11 mouse cellular contexts compared by ENCODE assay signal in genomic region chr12:29629875-29630538, GRCm38 (mm10).
DNase-seq lines count a peak whose midpoint lies in the region; ATAC-seq and TF ChIP-seq lines count a peak whose summit lies in the region.
"Had no signal": no experiment of that assay in that cellular context is flagged by ENCODE, and none has a peak within 500 bp of the region (broad histone marks: within the 10 kb centered on the region; RNA-seq: fewer than 3 reads in every experiment).

No protein-coding gene starts in this region.

- H3K4me2 ChIP-seq in forebrain, embryonic 12.5 days = 0 out of 2 replicates have a peak overlapping the region, but pooled peaks have one; percentile 1
- H3K4me2 ChIP-seq in hindbrain, embryonic 14.5 days (replicated peaks) = no peak overlapping the region
- no peak overlapping the region for H3K4me2 ChIP-seq in neural tube, embryonic 14.5 days (ENCODE audit: low read depth, low read length)
- H3K4me2 ChIP-seq: liver, embryonic 11.5 days had no signal

- ATAC-seq in forebrain, embryonic 12.5 days (ENCODE audit: low FRiP score) = peak; percentile 90
- peak; percentile 46; the same call in 1 of the 2 replicates for ATAC-seq in hindbrain, embryonic 14.5 days (ENCODE audit: low FRiP score)
- ATAC-seq in neural tube, embryonic 14.5 days (ENCODE audit: low read depth) = peak; percentile 52

- H3K27me3 ChIP-seq in forebrain, embryonic 12.5 days = no peaks in the 10 kb centered on the region
- no peaks in the 10 kb centered on the region for H3K27me3 ChIP-seq in hindbrain, embryonic 14.5 days (ENCODE audit: control insufficient read depth, insufficient read depth, low read length)
- no peaks in the 10 kb centered on the region for H3K27me3 ChIP-seq in neural tube, embryonic 14.5 days (ENCODE audit: control insufficient read depth, insufficient read depth, low read length)
- H3K27me3 ChIP-seq in thymus, adult 2 months (ENCODE audit: control insufficient read depth, insufficient read depth, low read length) = no peaks in the 10 kb centered on the region
- H3K27me3 ChIP-seq: megakaryocyte, embryonic 14.5 days had no signal

- peak overlapping the region; percentile 41 for H3K27ac ChIP-seq in left cerebral cortex, adult 2 months
- H3K27ac ChIP-seq in forebrain, embryonic 12.5 days = peak overlapping the region; percentile 88
- peak overlapping the region; percentile 83 for H3K27ac ChIP-seq in hindbrain, embryonic 14.5 days
- peak overlapping the region; percentile 72 for H3K27ac ChIP-seq in neural tube, embryonic 14.5 days (ENCODE audit: low read depth, low read length)
- H3K27ac ChIP-seq in thymus, adult 2 months (ENCODE audit: control insufficient read depth, insufficient read depth, low read length) = no peak overlapping the region
- H3K27ac ChIP-seq: heart, adult 2 months had no signal

- H3K4me3 ChIP-seq in left cerebral cortex, adult 2 months = no peak overlapping the region
- no peak overlapping the region for H3K4me3 ChIP-seq in forebrain, embryonic 12.5 days (replicated peaks)
- no peak overlapping the region for H3K4me3 ChIP-seq in hindbrain, embryonic 14.5 days (replicated peaks; ENCODE audit: low read length)
- H3K4me3 ChIP-seq in neural tube, embryonic 14.5 days (ENCODE audit: low read depth, low read length) = no peak overlapping the region
- H3K4me3 ChIP-seq in thymus, adult 2 months (ENCODE audit: control insufficient read depth, insufficient read depth, low read length) = no peak overlapping the region
- H3K4me3 ChIP-seq: heart, adult 2 months; megakaryocyte, embryonic 14.5 days had no signal

- peak in 1 of 2 experiments; percentile 52 for DNase-seq in left cerebral cortex, adult 2 months (ENCODE audit: extremely low spot score in 1 of 2, low spot score in 2 of 2)
- DNase-seq in left cerebral cortex, postnatal 36 days (ENCODE audit: low spot score in 2 of 2) = no peak
- no peak for DNase-seq in hindbrain, embryonic 14.5 days (ENCODE audit: low spot score)
- DNase-seq in thymus, adult 2 months = no peak
- DNase-seq in testis, postnatal 14 days (ENCODE audit: low spot score) = no peak
- DNase-seq: heart, adult 2 months; thymus, postnatal 14 days had no signal

- peaks cover 27% of the 10 kb centered on the region for H3K4me1 ChIP-seq in forebrain, embryonic 12.5 days
- H3K4me1 ChIP-seq in hindbrain, embryonic 14.5 days (replicated peaks; ENCODE audit: control insufficient read depth, insufficient read depth, low read length) = peaks cover 28% of the 10 kb centered on the region
- H3K4me1 ChIP-seq in neural tube, embryonic 14.5 days (ENCODE audit: control insufficient read depth, insufficient read depth, low read length) = peaks cover 10% of the 10 kb centered on the region; the same call in 1 of the 2 replicates
- H3K4me1 ChIP-seq in thymus, adult 2 months (replicated peaks; ENCODE audit: control insufficient read depth, insufficient read depth, low read length) = no peaks in the 10 kb centered on the region
- H3K4me1 ChIP-seq: megakaryocyte, embryonic 14.5 days had no signal

- H3K9me3 ChIP-seq in forebrain, embryonic 12.5 days = no peaks in the 10 kb centered on the region
- no peaks in the 10 kb centered on the region for H3K9me3 ChIP-seq in hindbrain, embryonic 14.5 days (ENCODE audit: control insufficient read depth, low read length)
- H3K9me3 ChIP-seq in neural tube, embryonic 14.5 days (ENCODE audit: control insufficient read depth, low read length) = no peaks in the 10 kb centered on the region
- H3K9me3 ChIP-seq: megakaryocyte, embryonic 14.5 days had no signal

- no peaks in the 10 kb centered on the region for H3K36me3 ChIP-seq in forebrain, embryonic 12.5 days (replicated peaks)
- H3K36me3 ChIP-seq in hindbrain, embryonic 14.5 days (replicated peaks; ENCODE audit: control insufficient read depth, insufficient read depth) = no peaks in the 10 kb centered on the region
- no peaks in the 10 kb centered on the region; the same call in 1 of the 2 replicates for H3K36me3 ChIP-seq in neural tube, embryonic 14.5 days (ENCODE audit: control insufficient read depth, insufficient read depth, low read length)
- no peaks in the 10 kb centered on the region for H3K36me3 ChIP-seq in thymus, adult 2 months (ENCODE audit: control insufficient read depth, insufficient read depth, low read length)

- no peak; the same call in 1 of the 2 replicates for TF ChIP-seq CTCF in left cerebral cortex, adult 2 months (IDR thresholded peaks at IDR 0.05)
- TF ChIP-seq CTCF in thymus, adult 2 months (IDR thresholded peaks at IDR 0.05; ENCODE audit: borderline replicate concordance, control insufficient read depth, extremely low read depth, insufficient read depth, low read length, poor library complexity) = no peak

- TF ChIP-seq POLR2A in thymus, adult 2 months (IDR thresholded peaks at IDR 0.05; ENCODE audit: control insufficient read depth, extremely low read depth, insufficient read depth, low read length, poor library complexity) = no peak

- intact Hi-C loops in left cerebral cortex, adult 2 months (cut with DNase I) = no loop called here
- intact Hi-C loops in left cerebral cortex, postnatal 36 days (cut with DNase I) = loop anchor here (5.0 kb wide), 1 partner anchor 98 kb away; no protein-coding TSS in a partner anchor

- no peak overlapping the region for H3K9ac ChIP-seq in forebrain, embryonic 12.5 days
- H3K9ac ChIP-seq in hindbrain, embryonic 14.5 days = peak overlapping the region; percentile 12
- H3K9ac ChIP-seq in neural tube, embryonic 14.5 days (replicated peaks; ENCODE audit: low read depth, low read length) = peak overlapping the region; percentile 22; the same call in 1 of the 2 replicates

- 40% methylated on average over 10 of the region's 10 CpGs for WGBS in forebrain, embryonic 12.5 days
- WGBS in hindbrain, embryonic 14.5 days = 29% methylated on average over 10 of the region's 10 CpGs
- WGBS in neural tube, embryonic 14.5 days = 31% methylated on average over 10 of the region's 10 CpGs
- WGBS in thymus, adult 2 months = 93% methylated on average over 10 of the region's 10 CpGs
